Mouse (Mus musculus) inflammation-experienced regulatory T-cells, adult 6 months (primary cell): ENCODE data around the gene Nipbl. TPM values are rescaled to one million over a fixed set of nuclear protein-coding genes. Genes with fewer than 3 reads are reported as not detected.
"Not testable (repeated sequence)": the region's sequence is repeated elsewhere in the genome, so short reads cannot be mapped to it uniquely, and the experiment has no call there.

ENCODE experiments used
- ATAC-seq: one replicate; pipeline ENCODE4 v1.8.0; 2017
- polyA plus RNA-seq, 3 experiments: library from polyadenylated mRNA; unstranded; fragments of 100-300 nt; shearing (Covaris generic); gene quantifications; one replicate each; pipeline ENCODE4 v1.2.1; 2017

Gene Nipbl
- 10 to 100 TPM; 35.3 to 52.3 (median 50.3) TPM for polyA plus RNA-seq

- ATAC-seq, result peak; percentile 57
Observed at GRCm38 (mm10) chr15:8443926-8444889, at the start of gene Nipbl. Nipbl (minus strand) TSS chr15:8444463.

- ATAC-seq, result no peak
Observed at GRCm38 (mm10) chr15:8485261-8485660, 41.0 kb upstream of the Nipbl start.

GRCm38 (mm10) chr15:8469006-8469575, 24.8 kb upstream of the Nipbl start:
- ATAC-seq, result no peak

GRCm38 (mm10) chr15:8463521-8463920, 19.3 kb upstream of the Nipbl start:
- ATAC-seq, result no peak

- no peak for ATAC-seq
Observed at GRCm38 (mm10) chr15:8462780-8463179, 18.5 kb upstream of the Nipbl start.

GRCm38 (mm10) chr15:8460871-8461270, 16.6 kb upstream of the Nipbl start:
- no peak for ATAC-seq

- ATAC-seq, result no peak
Observed at GRCm38 (mm10) chr15:8459979-8460378, 15.7 kb upstream of the Nipbl start.

- not testable (repeated sequence) for ATAC-seq
Observed at GRCm38 (mm10) chr15:8456223-8456622, 12.0 kb upstream of the Nipbl start.

- ATAC-seq, result no peak
Observed at GRCm38 (mm10) chr15:8455486-8455885, 11.2 kb upstream of the Nipbl start.

- peak; percentile 91 for ATAC-seq
Observed at GRCm38 (mm10) chr15:8451071-8451470, 6.8 kb upstream of the Nipbl start.

GRCm38 (mm10) chr15:8447193-8447767, 3.0 kb upstream of the Nipbl start:
- no peak for ATAC-seq

GRCm38 (mm10) chr15:8446435-8446834, 2.2 kb upstream of the Nipbl start:
- ATAC-seq, result no peak

GRCm38 (mm10) chr15:8445951-8446419, 1.7 kb upstream of the Nipbl start:
- ATAC-seq, result peak; percentile 22

- ATAC-seq, result peak; percentile 61
Observed at GRCm38 (mm10) chr15:8444890-8445597, 781 bp upstream of the Nipbl start.

- peak; percentile 9 for ATAC-seq
Observed at GRCm38 (mm10) chr15:8443168-8443925, 916 bp downstream of the Nipbl start.

GRCm38 (mm10) chr15:8442761-8443160, 1.5 kb downstream of the Nipbl start:
- ATAC-seq, result peak; percentile 44

- no peak for ATAC-seq
Observed at GRCm38 (mm10) chr15:8442156-8442555, 2.1 kb downstream of the Nipbl start.

- peak; percentile 43 for ATAC-seq
Observed at GRCm38 (mm10) chr15:8433239-8433947, 10.9 kb downstream of the Nipbl start.

GRCm38 (mm10) chr15:8432534-8432933, 11.7 kb downstream of the Nipbl start:
- ATAC-seq, result no peak

- ATAC-seq, result no peak
Observed at GRCm38 (mm10) chr15:8429502-8429901, 14.8 kb downstream of the Nipbl start.

- no peak for ATAC-seq
Observed at GRCm38 (mm10) chr15:8420909-8421308, 23.4 kb downstream of the Nipbl start.
